Mouse (Mus musculus): ENCODE data around the gene Cwc22.
"Not testable (repeated sequence)": the region's sequence is repeated elsewhere in the genome, so short reads cannot be mapped to it uniquely, and the experiment has no call there.

Cwc22 gene

GRCm38 (mm10) chr2:77897558-77897899, 48.6 kb downstream of the Cwc22 start:
- no peak for DNase-seq (ENCODE audit: low spot score)

- DNase-seq (ENCODE audit: low spot score), result no peak
Observed at GRCm38 (mm10) chr2:77896843-77897557, 49.2 kb downstream of the Cwc22 start.

- DNase-seq (ENCODE audit: low spot score), result not testable (repeated sequence)
Observed at GRCm38 (mm10) chr2:77895906-77896570, 50.1 kb downstream of the Cwc22 start.

- no peak for DNase-seq (ENCODE audit: low spot score)
Observed at GRCm38 (mm10) chr2:77894896-77895295, 51.3 kb downstream of the Cwc22 start.

- no peak for DNase-seq (ENCODE audit: low spot score)
Observed at GRCm38 (mm10) chr2:77893505-77893904, 52.7 kb downstream of the Cwc22 start.

GRCm38 (mm10) chr2:77892573-77892972, 53.6 kb downstream of the Cwc22 start:
- DNase-seq (ENCODE audit: low spot score), result no peak

GRCm38 (mm10) chr2:77890836-77891438, 55.2 kb downstream of the Cwc22 start:
- DNase-seq (ENCODE audit: low spot score), result no peak

- no peak for DNase-seq (ENCODE audit: low spot score)
Observed at GRCm38 (mm10) chr2:77889949-77890348, 56.2 kb downstream of the Cwc22 start.

- DNase-seq (ENCODE audit: low spot score), result no peak
Observed at GRCm38 (mm10) chr2:77889401-77889800, 56.8 kb downstream of the Cwc22 start.

GRCm38 (mm10) chr2:77888826-77889225, 57.3 kb downstream of the Cwc22 start:
- no peak for DNase-seq (ENCODE audit: low spot score)

GRCm38 (mm10) chr2:77888056-77888455, 58.1 kb downstream of the Cwc22 start:
- no peak for DNase-seq (ENCODE audit: low spot score)

GRCm38 (mm10) chr2:77887166-77887565, 59.0 kb downstream of the Cwc22 start:
- DNase-seq (ENCODE audit: low spot score), result no peak

- no peak for DNase-seq (ENCODE audit: low spot score)
Observed at GRCm38 (mm10) chr2:77885491-77886130, 60.6 kb downstream of the Cwc22 start.

- no peak for DNase-seq (ENCODE audit: low spot score)
Observed at GRCm38 (mm10) chr2:77885036-77885435, 61.1 kb downstream of the Cwc22 start.

- DNase-seq (ENCODE audit: low spot score), result no peak
Observed at GRCm38 (mm10) chr2:77884491-77884890, 61.7 kb downstream of the Cwc22 start.

GRCm38 (mm10) chr2:77882961-77883360, 63.2 kb downstream of the Cwc22 start:
- no peak for DNase-seq (ENCODE audit: low spot score)

GRCm38 (mm10) chr2:77881301-77882199, 64.6 kb downstream of the Cwc22 start:
- no peak for DNase-seq (ENCODE audit: low spot score)

GRCm38 (mm10) chr2:77880351-77880750, 65.8 kb downstream of the Cwc22 start:
- DNase-seq (ENCODE audit: low spot score), result no peak

GRCm38 (mm10) chr2:77879736-77880135, 66.4 kb downstream of the Cwc22 start:
- DNase-seq (ENCODE audit: low spot score), result no peak

GRCm38 (mm10) chr2:77877156-77877855, 68.9 kb downstream of the Cwc22 start:
- no peak for DNase-seq (ENCODE audit: low spot score)

GRCm38 (mm10) chr2:77876331-77876730, 69.8 kb downstream of the Cwc22 start:
- DNase-seq (ENCODE audit: low spot score), result no peak
